In genomic region chr5:88583271-88584031, GRCm38 (mm10) we compare ENCODE assay signal across 8 mouse cellular contexts. TPM values are rescaled to one million over a fixed set of nuclear protein-coding genes. Genes with fewer than 3 reads are reported as not detected.
DNase-seq lines count a peak whose midpoint lies in the region; ATAC-seq lines count a peak whose summit lies in the region.

No protein-coding gene starts in this region.

- no peak overlapping the region for H3K4me2 ChIP-seq in stomach, embryonic 16.5 days (ENCODE audit: low read depth, low read length)

- peaks cover 3% of the 10 kb centered on the region; the same call in 1 of the 2 replicates for H3K36me3 ChIP-seq in midbrain, embryonic 10.5 days
- H3K36me3 ChIP-seq in stomach, embryonic 16.5 days (ENCODE audit: control insufficient read depth, insufficient read depth, low read length): no peaks in the 10 kb centered on the region

- no peaks in the 10 kb centered on the region for H3K27me3 ChIP-seq in midbrain, embryonic 10.5 days (ENCODE audit: low read depth, poor library complexity, severe bottlenecking)
- H3K27me3 ChIP-seq in stomach, embryonic 16.5 days (ENCODE audit: control insufficient read depth, insufficient read depth, low read length): no peaks in the 10 kb centered on the region

- peak; percentile 48 for ATAC-seq in stomach, embryonic 16.5 days (ENCODE audit: insufficient read depth, low FRiP score)

- peak overlapping the region; percentile 62 for H3K4me3 ChIP-seq in midbrain, embryonic 10.5 days
- H3K4me3 ChIP-seq in stomach, embryonic 16.5 days (replicated peaks; ENCODE audit: low read length): no peak overlapping the region

- no peak overlapping the region for H3K9ac ChIP-seq in stomach, embryonic 16.5 days (ENCODE audit: low read length)

- 26% methylated on average over 9 of the region's 9 CpGs for WGBS in midbrain, embryonic 10.5 days
- WGBS in stomach, embryonic 16.5 days: 64% methylated on average over 9 of the region's 9 CpGs

- no peaks in the 10 kb centered on the region for H3K9me3 ChIP-seq in midbrain, embryonic 10.5 days (replicated peaks)
- H3K9me3 ChIP-seq in stomach, embryonic 16.5 days (replicated peaks; ENCODE audit: control insufficient read depth, low read length): no peaks in the 10 kb centered on the region

- peak; percentile 43 for DNase-seq in adrenal gland, postnatal 14 days
- no peak for DNase-seq in adrenal gland, adult 2 months
- DNase-seq in embryo, embryonic 11 days: peak; percentile 82
- peak; percentile 42 to 57 for DNase-seq in heart, adult 9 months (ENCODE audit: low spot score in 2 of 2)
- DNase-seq in kidney, postnatal 36 days: peak; percentile 48 to 65
- DNase-seq in midbrain, embryonic 10.5 days (ENCODE audit: low spot score): peak; percentile 73
- no peak for DNase-seq in yolk sac, embryonic 10.5 days (ENCODE audit: low spot score)

- H3K27ac ChIP-seq in midbrain, embryonic 10.5 days (replicated peaks): peak overlapping the region; percentile 87
- no peak overlapping the region for H3K27ac ChIP-seq in stomach, embryonic 16.5 days (ENCODE audit: low read length)

- H3K4me1 ChIP-seq in midbrain, embryonic 10.5 days: peaks cover 48% of the 10 kb centered on the region
- H3K4me1 ChIP-seq in stomach, embryonic 16.5 days (ENCODE audit: control insufficient read depth, insufficient read depth, low read length): peaks cover 17% of the 10 kb centered on the region

RNA-seq across cellular contexts. Expression of gene Rufy3, which starts 18.6 kb away (rescaled TPM):
- total RNA-seq in adrenal gland, postnatal 14 days (2021): 24.2 and 30.6 TPM in 2 replicates
- 10 to 100 TPM; 26.3 to 29.6 TPM for total RNA-seq in adrenal gland, adult 2 months (2021)
- polyA plus RNA-seq in adrenal gland, adult 2 months (2012; rRNA removed): 8.3 and 10.2 TPM in 2 replicates
- polyA plus RNA-seq in midbrain, embryonic 10.5 days (2016; fragmentation: Nextera tagmentation; extraction: Ambion mirVana): 46.8 and 90.3 TPM in 2 replicates
- 10.9 and 13.5 TPM in 2 replicates for polyA plus RNA-seq in stomach, embryonic 16.5 days (2015; fragmentation: Nextera tagmentation; extraction: Ambion mirVana)

RNA-seq across cellular contexts. Expression of gene Utp3, which starts 29.2 kb away (rescaled TPM):
- total RNA-seq in adrenal gland, postnatal 14 days (2021): 34.8 and 43.2 TPM in 2 replicates
- 10 to 100 TPM; 31.7 to 40.4 TPM for total RNA-seq in adrenal gland, adult 2 months (2021)
- 4.0 and 6.9 TPM in 2 replicates for polyA plus RNA-seq in adrenal gland, adult 2 months (2012; rRNA removed)
- polyA plus RNA-seq in midbrain, embryonic 10.5 days (2016; fragmentation: Nextera tagmentation; extraction: Ambion mirVana): 72.4 and 78.3 TPM in 2 replicates
- 59.8 and 67.0 TPM in 2 replicates for polyA plus RNA-seq in stomach, embryonic 16.5 days (2015; fragmentation: Nextera tagmentation; extraction: Ambion mirVana)

RNA-seq across cellular contexts. Expression of gene Jchain, which starts 55.8 kb away (rescaled TPM):
- total RNA-seq in adrenal gland, postnatal 14 days (2021): 0.98 and 1.5 TPM in 2 replicates
- total RNA-seq in adrenal gland, adult 2 months (2021): under 1 TPM; 0.20 to 0.41 TPM
- 0.23 and 0.43 TPM in 2 replicates for polyA plus RNA-seq in adrenal gland, adult 2 months (2012; rRNA removed)
- 0.11 and 0.37 TPM in 2 replicates for polyA plus RNA-seq in midbrain, embryonic 10.5 days (2016; fragmentation: Nextera tagmentation; extraction: Ambion mirVana)
- 0.16 and 0.28 TPM in 2 replicates for polyA plus RNA-seq in stomach, embryonic 16.5 days (2015; fragmentation: Nextera tagmentation; extraction: Ambion mirVana)

Comparison
In these comparisons a context has a peak if more than half of its experiments do, and no peak if none do; other contexts are left out.
1. DNase-seq: peak in adrenal gland, postnatal 14 days (single experiment), embryo, embryonic 11 days (single experiment), heart, adult 9 months (2 of 2), kidney, postnatal 36 days (2 of 2) and midbrain, embryonic 10.5 days (single experiment); none in adrenal gland, adult 2 months (single experiment) and yolk sac, embryonic 10.5 days (single experiment).